Mouse (Mus musculus): ENCODE measurements at regions not wholly inside any gene's neighbourhood (a gene's known extent, or its start where the extent isn't known, plus 50 kb on each side); places are given as distances from the start of the nearest gene placed in this dataset.
A peak's percentile ranks its signal among the peaks of the same experiment; 100 is the strongest.

DNA sequence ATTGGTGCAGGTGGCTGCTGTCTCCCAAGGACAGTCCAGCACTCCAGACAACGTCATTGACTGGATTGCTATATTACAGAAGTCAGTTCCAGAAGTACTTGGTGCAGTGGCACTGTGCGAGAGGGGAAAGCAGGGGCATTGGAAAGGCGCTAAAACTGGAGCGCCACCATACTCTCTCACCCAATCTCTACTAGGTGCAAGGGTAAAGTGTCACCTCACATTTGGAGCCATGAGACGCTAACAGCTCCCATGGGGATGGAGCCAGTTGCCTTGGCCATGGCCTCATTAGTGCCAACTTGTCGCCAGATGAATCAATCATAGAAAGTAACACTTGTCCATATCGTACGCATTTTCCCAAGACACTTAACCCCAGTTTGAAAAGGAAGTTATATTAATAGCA is 1617.2 kb upstream of the Gulo start:
- no peak for DNase-seq (ENCODE audit: low read depth)

GRCm38 (mm10) chr14:67623841-67624480 is 1615.0 kb upstream of the Gulo start:
- DNase-seq (ENCODE audit: low read depth) = no peak

DNA sequence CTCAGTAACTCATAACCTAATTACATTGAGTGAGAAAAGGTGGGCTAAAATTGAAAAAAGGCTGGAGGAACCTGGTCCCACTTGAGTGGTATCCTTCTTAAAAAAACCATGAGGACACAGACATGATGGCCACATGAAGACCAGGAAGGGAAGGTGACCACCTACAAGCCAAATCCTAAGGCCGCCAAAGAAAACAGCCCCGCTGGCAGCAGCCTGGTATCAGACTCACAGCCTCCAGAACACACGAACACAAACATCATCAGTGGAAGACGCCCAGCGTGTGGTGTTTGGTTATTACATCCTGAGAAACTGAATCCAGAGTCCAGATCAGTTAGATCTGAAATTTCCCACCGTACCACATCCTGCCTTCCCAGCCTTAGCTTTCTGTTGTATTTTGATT is 1613.9 kb upstream of the Gulo start:
- DNase-seq (ENCODE audit: low read depth) = no peak

- DNase-seq (ENCODE audit: low read depth) = no peak
These were observed 1612.5 kb upstream of the Gulo start for GRCm38 (mm10) chr14:67621486-67621885.

- DNase-seq (ENCODE audit: low read depth) = no peak
These were observed 1612.0 kb upstream of the Gulo start for GRCm38 (mm10) chr14:67620854-67621476.

DNA sequence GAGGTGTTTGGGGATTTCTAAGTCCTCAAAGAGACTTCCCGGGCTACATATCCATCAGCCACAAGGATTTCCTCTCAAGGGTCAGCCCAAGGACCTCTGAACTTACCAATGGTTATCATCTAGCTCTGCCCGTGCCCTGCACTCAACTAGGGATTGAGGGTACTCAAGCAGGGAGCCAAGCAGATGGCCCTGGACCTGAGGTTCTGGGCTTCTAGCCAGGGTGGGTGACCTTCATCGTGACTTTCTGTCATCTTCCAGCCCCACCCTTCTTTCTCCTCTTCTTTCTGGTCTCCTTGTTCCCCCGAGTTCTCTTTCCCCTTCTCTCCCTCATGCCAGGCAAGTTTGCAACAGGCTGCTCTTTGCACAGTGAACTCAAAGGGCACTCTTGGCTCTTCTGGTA is 1610.6 kb upstream of the Gulo start:
- no peak for DNase-seq (ENCODE audit: low read depth)

DNA sequence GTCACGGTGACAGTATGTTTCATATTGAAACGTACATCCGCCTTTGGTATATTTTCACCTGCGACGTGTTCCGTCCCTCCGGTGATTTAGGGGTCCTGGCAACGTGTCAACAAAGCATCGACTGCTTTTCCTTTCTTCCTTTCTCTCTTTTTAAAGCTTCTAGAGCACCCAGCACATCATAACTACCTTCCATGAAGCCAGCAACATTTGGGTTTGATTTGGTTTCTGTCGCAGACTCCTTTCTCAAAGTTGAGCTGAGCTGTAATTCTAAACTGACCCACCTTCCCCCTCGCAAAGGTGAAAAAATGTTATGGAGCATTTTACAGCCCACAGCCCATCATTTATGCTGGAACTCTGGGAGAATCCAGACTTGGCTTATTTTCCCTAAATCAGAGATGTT is 1605.4 kb upstream of the Gulo start:
- no peak for DNase-seq (ENCODE audit: low read depth)

- no peak for DNase-seq (ENCODE audit: low read depth)
These were observed 1604.7 kb upstream of the Gulo start for GRCm38 (mm10) chr14:67613691-67614090.

- no peak for DNase-seq (ENCODE audit: low read depth)
These were observed 1604.2 kb upstream of the Gulo start for GRCm38 (mm10) chr14:67613221-67613620.

GRCm38 (mm10) chr14:67612471-67612870 is 1603.5 kb upstream of the Gulo start:
- no peak for DNase-seq (ENCODE audit: low read depth)

GRCm38 (mm10) chr14:67608262-67608661 is 1599.3 kb upstream of the Gulo start:
- no peak for DNase-seq (ENCODE audit: low read depth)

DNA sequence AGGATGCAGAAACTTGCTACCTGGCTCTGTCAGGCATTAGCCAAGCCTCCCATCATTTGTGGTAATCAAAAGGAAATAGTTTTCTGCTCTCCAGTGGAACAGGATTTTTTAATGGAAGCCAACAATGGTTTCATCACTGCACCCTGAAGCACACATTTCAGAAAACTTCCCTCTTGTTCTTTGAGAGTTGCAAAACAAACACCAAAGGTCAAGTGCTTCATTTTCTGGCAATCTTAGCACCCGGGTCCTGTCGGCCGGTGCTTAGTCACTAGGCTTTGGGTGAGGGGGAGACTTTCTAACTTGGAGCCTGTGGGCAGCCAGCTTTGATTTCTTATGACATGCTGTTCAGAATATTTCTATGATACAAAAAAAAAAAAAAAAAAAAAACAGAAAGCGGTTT is 1594.0 kb upstream of the Gulo start:
- peak; percentile 81 for DNase-seq (ENCODE audit: low read depth)

DNA sequence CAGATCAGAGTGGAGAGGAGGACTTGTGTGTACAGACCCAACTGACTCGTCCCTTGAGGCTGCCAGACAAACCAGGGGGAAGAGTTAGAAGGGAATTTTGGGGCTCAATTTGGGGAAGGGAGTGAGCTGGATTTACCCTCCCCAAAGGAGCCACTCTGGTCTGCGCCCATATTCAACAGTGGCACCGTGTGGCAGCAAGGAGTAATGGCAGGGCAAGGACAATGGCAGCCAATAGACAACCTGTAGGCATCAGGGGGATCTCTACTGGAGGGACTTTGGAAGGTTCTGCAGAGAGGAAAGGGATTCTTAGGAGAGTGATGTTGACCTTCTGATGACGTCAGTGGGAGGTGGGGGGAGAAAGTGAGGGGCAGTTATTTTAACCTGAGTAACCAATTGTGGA is 1590.7 kb upstream of the Gulo start:
- DNase-seq (ENCODE audit: low read depth) = no peak

- DNase-seq (ENCODE audit: low read depth) = no peak
These were observed 1579.6 kb upstream of the Gulo start for GRCm38 (mm10) chr14:67588627-67589026.

DNA sequence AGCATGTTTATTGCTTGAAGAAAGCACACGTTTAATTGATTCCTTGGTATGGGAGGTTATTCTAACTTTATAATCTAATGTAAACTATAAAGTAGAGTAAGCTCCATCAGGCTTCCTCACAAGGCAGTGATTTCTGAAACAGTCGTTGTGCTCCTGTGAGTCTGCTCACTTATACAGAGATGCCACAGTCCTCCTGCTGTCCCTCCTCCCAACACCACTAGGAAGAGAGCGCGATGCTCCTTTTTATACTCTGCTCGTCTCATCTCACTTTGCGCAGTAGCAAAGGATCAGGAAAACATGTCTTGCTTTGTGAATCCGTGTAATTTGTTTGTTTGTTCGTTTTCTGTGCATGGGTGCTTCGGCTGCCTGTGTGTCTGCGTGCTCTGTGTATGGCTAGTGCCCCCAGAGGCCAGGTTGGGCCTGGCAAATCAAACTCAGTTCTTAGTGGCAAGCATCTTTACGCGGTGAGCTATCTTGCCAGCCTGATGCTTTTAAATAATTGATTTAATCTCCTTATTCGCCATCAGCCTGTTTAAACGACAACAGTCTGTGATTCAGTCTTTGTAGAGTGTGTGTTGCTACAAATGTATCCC is 1575.5 kb upstream of the Gulo start:
- no peak for DNase-seq (ENCODE audit: low read depth)

GRCm38 (mm10) chr14:67582201-67582782 is 1573.3 kb upstream of the Gulo start:
- no peak for DNase-seq (ENCODE audit: low read depth)

DNA sequence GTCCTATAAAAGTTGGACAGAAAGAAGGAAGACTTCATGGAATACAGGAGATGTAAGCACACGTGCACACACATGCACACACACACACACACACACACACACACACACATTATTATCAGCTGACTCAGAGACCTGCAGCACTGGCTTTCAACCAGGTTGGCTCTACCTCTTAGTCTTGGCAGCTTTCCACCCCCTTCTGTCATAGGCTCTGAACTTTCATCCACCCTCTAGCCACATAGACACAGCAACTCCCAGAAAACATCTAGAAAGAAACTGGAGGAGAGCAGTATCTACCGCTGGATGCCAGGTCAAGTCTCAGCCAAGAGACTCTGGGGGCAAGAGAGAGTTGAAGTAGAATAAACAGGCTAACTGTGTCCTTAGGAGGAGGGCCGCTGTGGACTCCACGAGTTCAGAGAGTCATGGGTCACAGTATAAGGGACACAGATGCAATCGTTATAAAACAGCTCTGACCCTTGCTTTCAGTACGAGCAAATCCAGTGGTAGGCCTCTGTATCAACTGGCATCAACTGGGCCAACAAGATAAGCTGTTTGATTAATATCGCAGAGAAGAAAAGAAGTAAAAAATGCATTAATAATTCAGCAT is 1565.4 kb upstream of the Gulo start:
- DNase-seq (ENCODE audit: low read depth) = no peak

DNA sequence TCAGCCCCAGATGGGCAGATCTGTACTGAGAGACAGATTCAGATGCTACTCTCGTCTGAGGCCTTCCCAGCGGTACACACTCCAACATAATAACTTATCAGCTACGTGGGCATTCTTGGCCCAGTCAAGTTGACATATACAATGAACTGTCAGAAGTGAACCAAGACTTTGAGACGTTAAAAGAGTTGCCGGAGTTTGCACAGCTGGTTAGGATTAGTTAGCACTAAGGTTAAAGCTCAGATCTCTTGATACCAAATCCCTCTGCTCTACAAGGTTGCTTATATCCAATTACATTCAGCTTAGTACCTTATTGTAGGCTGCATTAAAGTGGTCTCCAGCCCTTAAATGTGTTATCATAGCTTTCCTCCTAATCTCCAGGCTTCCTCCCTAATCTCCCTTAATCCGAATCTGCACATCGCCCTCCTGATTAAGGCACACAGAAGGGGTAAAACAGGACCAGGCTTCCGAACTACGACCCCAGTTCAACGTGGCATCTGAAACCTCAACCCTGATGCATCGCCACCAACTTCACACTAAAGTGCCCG is 1564.5 kb upstream of the Gulo start:
- DNase-seq (ENCODE audit: low read depth) = no peak

GRCm38 (mm10) chr14:67569744-67570322 is 1560.8 kb upstream of the Gulo start:
- no peak for DNase-seq (ENCODE audit: low read depth)

- DNase-seq (ENCODE audit: low read depth) = no peak
These were observed 1560.1 kb upstream of the Gulo start for GRCm38 (mm10) chr14:67568896-67569743.

DNA sequence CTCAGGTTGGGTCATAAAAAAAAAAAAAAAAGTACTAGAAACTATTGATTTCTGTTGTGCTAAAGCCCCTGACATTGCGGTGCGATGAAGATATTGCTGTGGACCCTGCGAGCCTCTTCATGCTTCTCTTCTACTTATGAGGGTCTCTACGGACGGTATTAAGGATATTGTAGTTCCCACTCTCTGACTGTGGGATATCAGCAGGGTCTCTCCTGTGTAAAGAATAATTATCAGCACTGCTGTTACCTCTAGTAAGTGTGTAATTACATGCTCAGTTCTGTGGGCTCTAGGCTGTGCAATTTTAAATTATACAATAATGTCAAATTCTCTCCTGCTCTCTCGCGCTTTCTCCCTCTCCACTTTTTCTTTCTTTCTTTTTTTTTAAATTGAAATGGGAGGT is 1545.9 kb upstream of the Gulo start:
- no peak for DNase-seq (ENCODE audit: low read depth)
